In genomic region chr4:114999445-114999772, GRCm38 (mm10) we compare ENCODE assay signal across 1 mouse cellular context.
TF ChIP-seq lines count a peak whose summit lies in the region.

No protein-coding gene starts in this region.

TF ChIP-seq in MEL, 35 proteins besides CTCF, POLR2A, EP300 and RAD21 (continued from another document):
- TF ChIP-seq MYC (IDR thresholded peaks at IDR 0.05; ENCODE audit: low read depth, low read length), result no peak
TF ChIP-seq in MEL: peak in this region for 0.
